Mouse (Mus musculus): ENCODE measurements around the gene Amigo1. TPM values are rescaled to one million over a fixed set of nuclear protein-coding genes. Genes with fewer than 3 reads are reported as not detected.

Amigo1 gene
- polyA plus RNA-seq, 1 experiment from 2014 or later: 2.6 TPM

Other genes starting within 250 kb of the Amigo1 start
- gene Gstm6, start 242.6 kb upstream of the Amigo1 start, polyA plus RNA-seq (2015; fragmentation: Nextera tagmentation; extraction: Ambion mirVana): 9.5 and 11.5 TPM in 2 replicates
- gene Gstm3, start 217.1 kb upstream of the Amigo1 start, polyA plus RNA-seq (2015; fragmentation: Nextera tagmentation; extraction: Ambion mirVana): 0.50 TPM in 1 of 2 replicates, not detected in the other
- gene Gstm2, start 199.9 kb upstream of the Amigo1 start, polyA plus RNA-seq (2015; fragmentation: Nextera tagmentation; extraction: Ambion mirVana): 52.9 and 53.5 TPM in 2 replicates
- gene Gstm1, start 168.4 kb upstream of the Amigo1 start, polyA plus RNA-seq (2015; fragmentation: Nextera tagmentation; extraction: Ambion mirVana): 44.3 and 50.5 TPM in 2 replicates
- gene Gstm4, start 141.4 kb upstream of the Amigo1 start, polyA plus RNA-seq (2015; fragmentation: Nextera tagmentation; extraction: Ambion mirVana): 15.2 and 16.4 TPM in 2 replicates
- 29.4 and 30.3 TPM in 2 replicates for gene Ampd2, start 99.7 kb upstream of the Amigo1 start, polyA plus RNA-seq (2015; fragmentation: Nextera tagmentation; extraction: Ambion mirVana)
- 0.20 and 1.3 TPM in 2 replicates for gene Gnat2, start 93.5 kb upstream of the Amigo1 start, polyA plus RNA-seq (2015; fragmentation: Nextera tagmentation; extraction: Ambion mirVana)
- 74.7 and 76.3 TPM in 2 replicates for gene Gnai3, start 40.2 kb upstream of the Amigo1 start, polyA plus RNA-seq (2015; fragmentation: Nextera tagmentation; extraction: Ambion mirVana)
- gene Gpr61, start 31.5 kb upstream of the Amigo1 start, polyA plus RNA-seq (2015; fragmentation: Nextera tagmentation; extraction: Ambion mirVana): 0.14 TPM in 1 of 2 replicates, not detected in the other
- gene Cyb561d1, start 14.9 kb downstream of the Amigo1 start, polyA plus RNA-seq (2015; fragmentation: Nextera tagmentation; extraction: Ambion mirVana): 2.3 and 3.1 TPM in 2 replicates
- 7.5 and 8.7 TPM in 2 replicates for gene Atxn7l2, start 24.6 kb downstream of the Amigo1 start, polyA plus RNA-seq (2015; fragmentation: Nextera tagmentation; extraction: Ambion mirVana)
- 2.4 and 3.2 TPM in 2 replicates for gene Sypl2, start 40.3 kb downstream of the Amigo1 start, polyA plus RNA-seq (2015; fragmentation: Nextera tagmentation; extraction: Ambion mirVana)
- 213 and 243 TPM in 2 replicates for gene Psma5, start 70.6 kb downstream of the Amigo1 start, polyA plus RNA-seq (2015; fragmentation: Nextera tagmentation; extraction: Ambion mirVana)
- gene Sort1, start 97.7 kb downstream of the Amigo1 start, polyA plus RNA-seq (2015; fragmentation: Nextera tagmentation; extraction: Ambion mirVana): 8.9 and 11.9 TPM in 2 replicates
- 40.7 and 45.8 TPM in 2 replicates for gene Mybphl, start 178.6 kb downstream of the Amigo1 start, polyA plus RNA-seq (2015; fragmentation: Nextera tagmentation; extraction: Ambion mirVana)
- gene Psrc1, start 197.5 kb downstream of the Amigo1 start, polyA plus RNA-seq (2015; fragmentation: Nextera tagmentation; extraction: Ambion mirVana): 24.4 and 25.4 TPM in 2 replicates
- gene Celsr2, start 229.2 kb downstream of the Amigo1 start, polyA plus RNA-seq (2015; fragmentation: Nextera tagmentation; extraction: Ambion mirVana): 2.1 and 3.1 TPM in 2 replicates